Mouse (Mus musculus): ENCODE results near the gene Sgo2a.
A peak's percentile ranks its signal among the peaks of the same experiment; 100 is the strongest.

GRCm38 (mm10) chr1:57949195-57949594, 46.6 kb upstream of the Sgo2a start:
- peak; percentile 80 for TF ChIP-seq CTCF (IDR thresholded peaks at IDR 0.05)
- TF ChIP-seq EP300 (IDR thresholded peaks at IDR 0.05): no peak
